Mouse (Mus musculus) lung, postnatal 0 days (tissue): ENCODE results near the gene Pick1.
"Not testable (repeated sequence)": the region's sequence is repeated elsewhere in the genome, so short reads cannot be mapped to it uniquely, and the experiment has no call there.

ENCODE experiments used
- CTCF ChIP-seq: IDR thresholded peaks from 2 replicates; pipeline ENCODE4 v1.5.1; 2016; ENCODE audit warnings: antibody characterized with exemption, mild to moderate bottlenecking
- EP300 ChIP-seq: IDR thresholded peaks from 2 replicates; pipeline ENCODE4 v1.6.1; 2016; ENCODE audit warnings: antibody characterized with exemption, mild to moderate bottlenecking, control low read depth

DNA sequence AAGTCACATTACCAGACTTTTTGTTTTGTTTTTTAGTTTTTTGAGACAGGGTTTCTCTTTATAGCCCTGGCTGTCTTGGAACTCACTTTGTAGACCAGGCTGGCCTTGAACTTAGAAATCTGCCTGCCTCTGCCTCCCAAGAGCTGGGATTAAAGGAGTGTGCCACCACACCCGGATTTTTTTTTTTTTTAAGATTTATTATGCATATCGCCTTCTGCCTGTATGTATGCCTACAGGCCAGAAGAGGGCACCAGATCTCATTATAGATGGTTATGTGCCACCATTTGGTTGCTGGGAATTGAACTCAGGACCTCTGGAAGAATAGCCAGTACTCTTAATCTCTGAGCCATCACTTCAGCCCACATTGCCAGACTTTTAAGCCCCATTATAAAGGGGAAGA lies 3.2 kb upstream of the Pick1 start:
- 0 out of 2 replicates have a peak, but pooled peaks have one; percentile 15 for TF ChIP-seq CTCF
- TF ChIP-seq EP300, result not testable (repeated sequence)
